Mouse (Mus musculus) gonadal fat pad, adult 2 months (tissue): Measurements from ENCODE around the gene Ccdc66. TPM values are rescaled to one million over a fixed set of nuclear protein-coding genes. Genes with fewer than 3 reads are reported as not detected.
A peak's percentile ranks its signal among the peaks of the same experiment; 100 is the strongest.

Source experiments
- DNase-seq: peaks from one replicate; pipeline ENCODE4 v3.0.0-alpha.2; 2012; ENCODE audit warnings: low read depth
- polyA plus RNA-seq: library from polyadenylated mRNA; depleted of rRNA; stranded (reverse); fragments of >200 nt; gene quantifications from 2 replicates; pipeline ENCODE4 v1.2.3, GENCODE M21; 2012; rRNA removed

Ccdc66 gene
- polyA plus RNA-seq, result 2.1 and 2.6 TPM in 2 replicates

DNA sequence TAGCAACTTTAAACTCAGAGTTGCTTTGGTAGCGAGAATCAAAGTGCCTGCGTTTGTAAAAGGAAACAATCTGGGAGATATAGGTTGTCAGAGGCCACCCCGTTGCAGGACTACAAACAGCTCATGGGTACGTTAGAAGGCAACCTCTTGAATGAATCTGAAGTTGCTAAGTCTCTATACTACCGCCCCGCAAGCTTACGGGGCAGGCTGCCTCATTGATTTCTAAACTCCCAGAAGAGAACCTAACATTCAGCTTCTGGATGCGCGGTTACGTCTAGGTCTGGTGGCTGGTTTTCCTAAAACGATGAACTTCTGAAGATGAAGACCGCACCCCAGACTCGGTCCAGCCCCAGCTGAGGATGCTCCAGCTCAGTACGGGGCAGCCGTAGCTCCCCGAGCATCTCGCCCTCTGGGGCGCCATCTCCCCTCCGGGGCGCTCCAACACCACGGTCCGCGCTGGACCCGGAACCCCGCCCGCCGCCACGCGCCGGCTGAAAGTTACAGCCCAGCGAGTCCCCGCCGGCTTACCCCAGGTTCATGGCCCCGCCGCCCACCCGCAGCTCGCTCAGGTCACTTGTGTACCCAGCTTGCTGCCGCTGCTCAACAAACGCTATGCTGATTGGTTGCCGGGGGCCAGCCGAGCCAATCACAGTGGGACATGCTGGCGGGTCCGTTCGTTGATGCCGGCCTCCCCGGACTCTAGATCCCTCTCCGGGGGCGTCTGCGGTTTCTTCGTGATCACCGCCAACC lies at the start of gene Ccdc66:
Ccdc66 (minus strand) TSS at position 567 of the 750 bp plus-strand sequence.
- peak; percentile 51 for DNase-seq

DNA sequence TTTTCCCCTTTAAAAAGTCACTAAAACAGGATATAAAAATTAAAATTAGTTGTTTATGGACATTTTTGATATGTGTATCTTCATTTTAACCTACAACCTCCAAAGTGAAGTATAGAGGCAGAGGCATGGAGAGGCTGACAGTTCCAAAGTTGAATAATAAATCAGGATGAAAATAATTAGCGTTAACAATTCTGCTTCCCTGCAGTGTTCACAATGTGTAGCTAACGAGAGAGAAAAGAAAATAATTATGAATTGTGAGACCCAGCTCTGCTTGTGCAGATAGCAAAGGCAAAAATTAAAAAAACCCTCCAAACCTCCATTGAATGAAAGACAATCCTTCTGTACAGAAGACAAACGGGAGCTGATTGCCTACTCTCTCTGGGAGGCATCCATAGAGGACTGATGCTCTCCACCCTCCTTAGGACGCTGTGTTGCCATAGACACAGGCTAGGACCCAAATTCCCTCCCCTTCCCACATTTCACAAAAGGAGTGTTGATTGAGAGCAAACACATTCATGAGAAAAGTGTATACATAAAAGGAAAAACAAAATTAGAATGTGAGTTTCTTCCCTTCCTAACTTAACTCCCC lies 35.7 kb upstream of the Ccdc66 start:
- no peak for DNase-seq

DNA sequence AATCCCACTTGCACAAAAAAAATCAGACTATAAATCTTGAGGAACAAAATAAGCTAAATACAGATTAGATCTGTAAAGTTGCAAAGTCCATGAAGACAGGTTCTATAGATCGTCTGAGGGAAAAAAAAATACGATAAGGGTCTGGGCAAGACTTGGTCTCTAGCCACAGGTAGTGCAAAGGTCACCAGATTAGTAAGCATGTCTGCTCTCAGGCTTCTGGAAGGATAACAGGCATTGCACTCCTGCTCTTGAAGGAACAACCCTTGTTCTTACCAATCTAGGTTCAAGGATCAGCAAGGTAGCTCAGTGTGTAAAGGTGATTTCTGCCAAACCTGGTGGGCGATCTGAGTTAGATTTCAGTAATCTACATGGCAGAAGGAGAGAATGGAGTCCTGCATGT lies 28.2 kb upstream of the Ccdc66 start:
- no peak for DNase-seq

DNA sequence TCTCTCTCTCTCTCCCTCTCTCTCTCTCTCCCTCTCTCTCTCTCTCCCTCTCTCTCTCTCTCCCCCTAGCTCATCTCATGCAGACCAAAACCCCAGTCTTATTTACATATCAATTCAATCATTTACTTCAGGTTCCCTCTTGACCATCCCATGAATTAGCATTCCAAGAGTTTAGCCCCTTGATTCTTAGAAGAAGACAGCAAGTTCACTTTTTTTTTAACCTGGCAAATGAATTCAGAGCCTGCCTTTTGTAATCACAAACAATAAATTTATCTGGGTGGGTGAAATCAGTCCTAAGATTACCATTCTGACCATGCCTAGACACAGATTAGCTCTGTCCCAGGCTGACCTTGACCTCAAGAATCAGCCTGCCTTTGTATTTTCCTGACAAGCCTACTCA lies 16.3 kb upstream of the Ccdc66 start:
- DNase-seq, result no peak

DNA sequence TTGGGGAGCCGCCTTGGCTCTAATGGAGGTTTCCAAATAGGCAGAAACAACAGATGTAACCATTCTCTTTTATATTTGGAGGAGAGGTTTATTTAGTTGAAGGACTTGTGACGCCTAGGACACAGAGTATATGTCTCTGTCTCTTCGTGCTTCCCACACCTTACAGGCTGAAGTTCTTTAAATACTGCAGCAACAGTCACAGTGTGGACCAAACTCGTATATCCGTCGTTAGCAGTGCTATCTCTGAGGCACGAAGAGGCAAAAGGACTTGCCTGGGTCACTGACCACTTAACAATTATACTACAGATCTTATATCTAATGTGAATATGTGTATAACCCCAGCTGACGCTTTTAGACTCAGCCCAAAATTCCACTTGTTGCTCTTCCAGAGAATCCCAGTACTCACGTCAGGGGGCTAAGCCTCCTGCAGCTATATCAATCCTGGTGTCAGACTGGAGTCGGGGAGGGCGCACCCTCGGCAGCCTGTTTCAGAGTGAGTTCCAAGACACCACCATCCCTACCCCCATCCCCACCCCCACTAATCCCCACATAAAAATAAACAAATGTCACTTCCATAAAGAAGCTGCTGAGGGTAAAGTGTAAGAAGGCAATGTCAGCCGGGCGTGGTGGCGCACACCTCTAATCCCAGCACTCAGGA lies 513 bp upstream of the Ccdc66 start:
- no peak for DNase-seq

DNA sequence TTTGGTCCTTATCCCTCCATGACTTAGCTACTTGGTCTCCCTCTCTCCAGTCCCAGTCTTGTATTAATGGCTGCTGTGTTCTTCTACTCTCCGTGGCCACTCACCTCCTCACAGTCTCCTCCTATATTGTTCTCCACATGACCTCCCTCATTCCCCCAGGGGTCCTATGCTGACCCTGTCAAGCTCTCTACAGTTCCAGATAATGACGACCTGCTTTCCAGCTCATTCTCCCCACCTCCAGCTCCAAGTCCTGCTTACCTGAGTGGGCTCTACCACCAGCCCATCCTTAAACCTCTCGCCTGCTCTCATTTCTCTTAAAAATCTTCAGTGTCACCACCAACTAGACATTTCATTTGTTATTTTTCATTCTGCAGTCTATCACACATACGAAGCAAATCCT lies 7.2 kb downstream of the Ccdc66 start:
- no peak for DNase-seq

DNA sequence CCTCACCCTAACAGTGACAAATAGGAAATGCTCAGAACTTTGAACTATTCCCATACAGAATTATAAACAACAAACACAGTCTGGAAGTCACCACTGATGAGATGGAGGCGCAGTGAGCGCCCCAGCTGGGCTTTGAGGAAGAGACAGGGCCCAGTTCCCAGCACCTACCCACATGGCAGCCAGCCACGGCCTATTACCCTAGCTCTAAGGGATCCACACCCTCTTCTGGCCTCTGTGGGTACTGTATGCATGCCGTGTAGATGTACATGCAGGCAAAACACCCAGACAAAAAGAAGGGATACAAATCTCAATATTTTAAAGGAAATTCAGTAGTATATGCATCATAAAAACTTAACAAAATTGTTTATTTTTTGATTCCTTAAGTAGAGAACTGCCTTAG lies 14.7 kb downstream of the Ccdc66 start:
- DNase-seq, result no peak

DNA sequence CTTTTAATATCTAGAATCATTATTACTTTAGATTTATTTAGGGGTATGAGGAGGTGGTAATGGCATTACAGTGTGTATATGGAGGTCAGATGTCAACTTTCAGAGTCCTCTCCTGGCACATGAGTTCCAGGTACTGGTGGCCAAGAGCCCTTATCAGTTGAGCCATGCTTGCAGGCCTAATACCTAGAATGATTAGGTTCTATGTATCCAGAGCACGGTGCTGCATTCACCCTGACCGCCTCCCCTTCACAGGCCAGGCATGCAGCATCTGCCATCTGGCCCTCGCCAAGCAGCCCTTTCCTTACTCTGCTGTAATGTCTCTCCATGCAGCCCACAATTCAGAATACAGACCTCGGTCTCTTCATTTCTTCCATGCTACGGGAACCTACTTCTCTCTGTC lies 16.9 kb downstream of the Ccdc66 start:
- no peak for DNase-seq

DNA sequence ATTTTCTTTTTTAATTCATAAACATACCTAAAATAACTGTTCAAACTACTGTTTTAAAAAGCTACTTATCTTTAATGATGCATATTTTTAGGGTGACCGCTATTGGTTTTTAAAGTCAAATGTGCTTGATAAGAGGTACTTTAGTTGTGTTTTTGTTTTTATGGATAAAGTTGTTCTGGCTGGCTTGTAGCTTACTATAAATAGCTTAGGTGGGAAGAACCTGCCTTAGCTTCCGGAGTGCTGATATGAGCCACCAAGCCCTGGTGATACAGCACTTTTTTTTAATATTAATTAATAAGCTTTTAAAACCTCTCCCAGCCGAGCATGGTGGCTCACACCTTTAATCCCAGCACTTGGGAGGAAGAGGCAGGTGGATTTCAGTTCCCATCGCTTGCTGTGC lies 61.3 kb downstream of the Ccdc66 start:
- DNase-seq, result no peak

DNA sequence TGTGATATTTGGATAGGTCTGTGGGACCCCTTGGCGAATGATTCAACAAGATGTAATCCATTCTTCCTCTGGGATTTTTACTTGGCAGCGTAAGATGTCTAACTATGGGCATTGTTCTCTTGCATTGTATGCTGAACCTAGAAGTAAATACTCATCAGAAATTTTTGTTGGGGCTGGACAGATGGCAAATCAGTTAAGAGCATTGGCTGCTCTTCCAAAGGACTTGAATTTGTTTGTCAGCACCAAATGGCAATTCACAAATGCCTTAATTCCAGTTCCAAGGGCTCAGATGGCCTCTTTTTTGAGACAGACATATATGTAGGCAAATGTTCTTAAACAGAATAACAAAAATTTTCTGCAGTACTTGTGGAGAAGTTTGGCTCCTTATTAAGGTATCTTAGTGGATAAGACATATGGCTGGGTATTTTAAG lies 63.4 kb downstream of the Ccdc66 start:
- DNase-seq, result no peak

DNA sequence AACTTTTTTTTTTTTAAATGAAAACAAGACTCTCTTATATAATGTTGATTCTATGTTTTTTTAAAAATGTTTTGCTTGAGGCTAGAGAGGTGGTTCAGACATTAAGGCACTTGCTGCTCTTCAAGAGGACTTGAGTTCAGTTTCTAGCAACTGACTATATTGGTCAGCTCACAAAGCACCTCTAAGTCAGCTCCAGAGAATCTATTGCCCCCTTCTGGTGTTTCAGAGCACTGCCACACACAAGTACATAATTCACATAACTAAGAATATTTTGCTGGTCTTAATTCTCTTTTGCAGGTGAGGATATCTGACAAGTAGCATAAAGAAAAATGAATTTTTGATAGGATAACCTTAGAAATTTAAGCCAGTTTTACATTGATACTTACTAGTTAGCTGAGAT lies 67.3 kb downstream of the Ccdc66 start:
- no peak for DNase-seq

DNA sequence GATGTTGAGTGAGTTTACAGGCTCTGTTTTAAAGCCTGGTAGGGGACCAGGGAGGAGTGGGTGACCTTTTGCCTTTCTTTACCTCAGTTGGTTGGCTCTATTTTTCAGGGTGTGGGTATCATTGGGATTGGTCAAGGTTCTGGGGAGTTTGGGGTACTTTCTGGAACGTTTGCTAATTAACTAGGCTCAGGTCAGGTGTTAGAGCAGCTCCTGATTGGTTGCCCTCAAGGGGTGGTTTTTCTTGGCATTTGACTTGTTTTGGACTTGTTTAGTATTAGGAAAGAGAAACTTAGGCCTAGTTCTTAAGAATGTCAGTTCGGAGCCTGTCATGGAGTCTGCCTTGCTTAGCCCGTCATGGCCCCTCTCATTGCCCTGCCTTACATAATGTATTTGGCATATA lies 71.4 kb downstream of the Ccdc66 start:
- DNase-seq, result no peak

DNA sequence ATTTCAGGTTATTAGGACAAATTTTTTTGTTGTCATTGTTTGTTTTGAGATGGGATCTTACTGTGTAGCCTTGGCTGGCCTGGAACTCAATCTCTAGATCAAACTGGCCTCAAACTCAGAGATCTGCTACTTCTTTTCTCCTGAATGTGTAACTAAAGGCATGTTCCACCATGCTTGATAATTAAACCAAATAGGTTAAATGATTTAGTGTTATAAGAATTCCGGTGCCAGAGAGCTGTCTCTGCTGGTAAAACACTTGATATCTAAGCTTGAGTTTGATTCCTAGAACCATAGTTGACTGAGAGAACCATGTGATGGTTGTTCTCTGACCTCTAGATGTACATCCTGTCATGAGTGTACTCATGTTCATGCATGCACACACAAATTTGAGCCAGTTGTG lies 72.1 kb downstream of the Ccdc66 start:
- DNase-seq, result no peak

DNA sequence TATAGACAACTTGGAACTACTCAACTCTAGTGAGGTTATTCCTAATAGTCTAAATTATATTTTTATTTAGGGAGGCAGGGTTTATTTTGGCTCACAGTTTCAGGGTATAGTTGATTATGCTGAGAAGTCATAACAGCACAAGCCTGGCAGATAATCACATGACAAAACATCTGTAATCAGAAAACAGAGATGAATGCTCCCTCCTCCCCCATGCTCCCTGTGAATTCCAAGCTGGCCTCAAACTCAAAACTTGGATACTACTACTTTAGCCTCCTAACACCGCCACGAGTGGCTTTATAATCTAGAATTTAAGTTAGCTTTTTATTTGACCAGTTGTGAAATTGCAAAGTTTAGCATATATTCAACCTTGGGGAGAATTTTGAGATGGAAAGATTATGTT lies 76.2 kb downstream of the Ccdc66 start:
- no peak for DNase-seq

Other genes with a start within 250 kb of the Ccdc66 start
- 5.8 and 8.2 TPM in 2 replicates for gene Fam208a, start 79.6 kb downstream of the Ccdc66 start, polyA plus RNA-seq
- gene Erc2, start 114.0 kb upstream of the Ccdc66 start, polyA plus RNA-seq, result 3.1 and 5.1 TPM in 2 replicates